Mouse (Mus musculus) E14TG2a.4 (cell line): Measurements from ENCODE around the gene Gpr171.

Source experiments
- CTCF ChIP-seq: conservative IDR thresholded peaks from 2 replicates; pipeline ENCODE4 v1.5.1; 2014; ENCODE audit warnings: low read length
- POU5F1 ChIP-seq: IDR thresholded peaks from 2 replicates; pipeline ENCODE4 v1.6.1; 2014; ENCODE audit warnings: low read length, borderline replicate concordance

DNA sequence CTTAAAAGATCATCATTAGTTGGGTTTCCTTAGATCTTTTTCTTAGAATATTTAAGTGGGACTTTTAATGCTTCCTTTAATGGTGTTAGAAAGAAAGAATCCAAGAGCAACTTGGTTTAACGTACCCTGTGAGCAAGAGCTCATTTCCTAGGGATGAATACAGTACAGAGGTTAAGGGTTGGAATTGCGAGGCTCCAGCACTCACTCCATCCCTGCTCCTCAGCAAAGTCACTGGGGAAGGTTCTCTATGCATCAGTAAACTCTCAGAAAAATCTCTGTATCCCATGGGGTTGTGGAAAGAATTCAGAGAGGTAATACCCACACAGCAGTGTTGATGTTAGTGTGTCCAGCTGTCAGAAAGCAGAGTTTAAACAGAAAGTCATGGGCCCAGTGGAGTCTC, 38.5 kb upstream of the Gpr171 start:
- TF ChIP-seq CTCF, result no peak
- TF ChIP-seq POU5F1, result no peak
